Mouse (Mus musculus): ENCODE results near the gene Lrmp. TPM values are rescaled to one million over a fixed set of nuclear protein-coding genes. Genes with fewer than 3 reads are reported as not detected.

Gene Lrmp
- total RNA-seq, 2 experiments from 2014 or later = 1.3 to 4.2 TPM

DNA sequence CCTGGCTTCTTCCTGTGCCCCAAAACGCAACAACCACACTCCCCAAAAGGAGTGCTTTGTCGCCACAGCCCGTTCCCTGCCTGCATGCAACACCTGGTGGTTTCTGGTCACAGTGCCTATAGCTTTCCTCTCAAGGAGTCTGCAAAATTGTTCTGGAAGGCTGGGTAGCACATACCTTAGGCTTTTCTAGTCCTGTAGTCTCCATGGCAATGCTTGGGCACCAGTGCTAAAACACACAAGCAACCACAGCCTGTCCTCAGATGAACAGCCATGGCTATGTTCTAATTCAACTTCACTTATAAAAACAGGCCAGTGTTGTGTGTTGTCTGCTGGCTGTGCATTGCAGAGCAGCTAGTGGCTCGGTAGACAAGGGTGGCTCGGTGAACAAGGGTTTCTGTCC, 21.4 kb downstream of the Lrmp start:
- DNase-seq = no peak

DNA sequence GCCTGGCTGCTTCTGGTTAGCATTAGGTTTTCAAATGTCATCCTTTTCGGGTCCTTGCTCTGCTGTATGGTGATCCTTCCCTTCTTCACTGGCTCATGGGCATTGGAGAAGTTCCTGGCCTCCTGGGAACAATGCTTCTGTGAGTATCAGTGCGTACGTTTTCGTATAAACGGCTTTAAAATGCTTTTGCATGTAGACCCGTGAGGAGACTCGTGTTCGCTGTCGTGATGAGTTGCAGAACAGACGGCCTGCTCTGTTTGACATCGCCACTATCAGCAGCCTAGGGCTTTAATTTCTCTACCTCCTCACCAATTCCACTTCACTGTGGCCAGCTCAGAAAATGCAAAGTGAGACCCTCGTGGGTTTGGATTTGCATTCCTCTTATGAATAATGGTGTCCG, 23.8 kb downstream of the Lrmp start:
- no peak for DNase-seq

DNA sequence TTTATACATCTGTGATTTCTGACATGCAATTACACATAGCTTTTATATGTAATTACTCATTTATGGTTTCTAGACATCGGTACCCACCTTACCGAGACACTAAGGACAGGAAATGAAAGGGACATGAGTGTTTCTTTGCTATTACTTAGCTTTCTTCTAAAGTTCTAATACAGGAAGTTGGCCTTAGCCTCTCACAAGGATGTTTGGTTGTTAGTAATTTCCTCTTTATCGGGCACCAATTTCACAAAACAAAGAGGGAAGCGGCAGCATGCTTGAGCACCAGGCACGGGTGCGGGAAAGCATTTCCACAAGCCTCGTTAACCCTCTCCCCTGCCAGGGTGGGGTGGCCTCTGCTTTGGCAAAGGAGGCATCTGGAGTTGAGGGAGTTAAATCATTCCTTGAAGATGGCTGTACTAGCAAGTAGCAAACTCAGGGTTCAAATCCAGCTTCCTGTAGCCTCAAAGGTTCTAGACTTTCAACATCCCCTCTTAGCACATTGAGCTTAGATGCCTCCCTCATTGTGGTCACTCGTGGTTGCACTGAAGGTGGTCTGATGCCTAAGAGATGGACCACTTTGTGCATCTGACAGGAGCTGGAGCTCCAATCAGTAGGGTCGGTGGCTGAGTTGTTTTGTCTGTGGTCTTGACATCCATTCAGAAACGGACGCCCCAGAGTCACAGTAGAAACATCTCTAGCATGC, 24.5 kb downstream of the Lrmp start:
- no peak for DNase-seq

DNA sequence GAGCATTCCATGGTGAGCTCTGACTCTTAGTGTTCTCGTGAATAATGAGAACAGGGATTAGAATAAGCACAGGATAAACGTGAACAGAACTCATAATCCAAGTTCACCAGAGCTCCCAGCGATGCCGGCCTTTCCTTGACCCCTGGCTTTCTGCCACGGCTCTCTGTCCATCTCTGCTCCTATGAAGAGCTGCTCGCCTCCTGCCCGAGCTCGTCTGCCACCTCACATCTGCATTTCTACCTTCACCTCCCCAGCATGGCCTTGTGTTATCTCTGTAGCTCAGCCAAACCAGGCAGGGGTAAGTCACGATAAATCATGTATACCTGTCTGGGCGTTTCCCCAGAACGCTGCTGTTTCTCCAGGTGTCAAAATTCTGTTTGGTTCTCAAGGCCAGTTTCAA, 25.3 kb downstream of the Lrmp start:
- DNase-seq = no peak

DNA sequence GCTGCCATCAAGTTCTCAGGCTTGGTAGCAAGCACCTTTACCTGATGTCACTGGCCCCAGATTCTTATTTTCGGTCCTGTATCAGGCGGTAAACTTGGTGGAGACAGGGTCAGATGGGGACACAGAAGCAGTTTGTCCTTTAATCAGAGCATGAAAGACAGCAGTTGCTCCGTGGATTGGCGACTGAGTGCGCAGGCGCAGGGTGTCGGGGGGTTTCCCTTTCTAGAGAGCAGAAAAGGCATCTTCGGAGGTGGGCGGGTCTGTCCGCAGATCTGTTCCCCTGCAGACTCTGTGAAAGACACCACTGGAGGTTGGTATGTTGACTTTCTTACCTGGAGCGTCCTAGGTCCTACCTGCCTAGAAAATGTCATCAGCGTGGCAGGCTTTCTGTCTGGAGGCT, 26.4 kb downstream of the Lrmp start:
- no peak for DNase-seq

DNA sequence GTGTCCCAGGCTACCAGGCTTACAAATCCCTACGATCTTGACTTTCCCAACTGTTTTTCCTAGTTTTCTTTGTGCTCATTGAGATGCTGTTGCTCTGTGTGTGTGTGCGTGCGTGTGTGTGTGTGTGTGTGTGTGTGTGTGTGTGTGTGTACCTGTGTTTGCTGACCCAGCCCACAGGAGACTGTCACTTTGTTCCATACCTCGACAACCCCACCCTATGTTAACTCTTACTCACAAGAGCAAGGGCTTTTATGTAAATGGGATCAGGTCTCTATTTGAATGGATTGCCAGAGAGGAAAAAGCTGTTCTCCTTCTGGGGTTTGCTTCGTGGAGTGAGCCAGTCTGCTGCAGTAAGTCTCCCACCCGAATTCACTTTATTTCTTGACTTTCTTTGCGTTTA, 29.7 kb downstream of the Lrmp start:
- DNase-seq = no peak

DNA sequence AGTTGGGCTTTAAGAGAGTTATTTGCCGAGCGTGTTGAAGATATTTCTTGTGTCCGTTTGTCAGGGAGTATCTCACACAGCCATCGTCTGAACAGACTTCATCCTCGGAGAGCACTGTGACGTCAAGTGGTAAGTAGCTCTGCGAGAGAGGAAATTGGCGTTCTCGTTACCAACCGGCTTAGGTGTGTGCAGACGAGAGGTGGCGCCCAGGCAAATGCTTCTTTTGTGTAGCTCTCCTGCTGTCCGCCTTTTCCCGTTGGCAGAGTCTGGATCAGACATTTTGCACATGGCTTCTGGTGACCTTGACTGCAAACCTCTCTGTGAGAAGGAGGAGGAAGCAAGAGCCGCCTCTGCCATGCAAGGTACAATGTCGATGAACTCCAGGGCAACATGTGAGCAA, 32.3 kb downstream of the Lrmp start:
- no peak for DNase-seq

DNA sequence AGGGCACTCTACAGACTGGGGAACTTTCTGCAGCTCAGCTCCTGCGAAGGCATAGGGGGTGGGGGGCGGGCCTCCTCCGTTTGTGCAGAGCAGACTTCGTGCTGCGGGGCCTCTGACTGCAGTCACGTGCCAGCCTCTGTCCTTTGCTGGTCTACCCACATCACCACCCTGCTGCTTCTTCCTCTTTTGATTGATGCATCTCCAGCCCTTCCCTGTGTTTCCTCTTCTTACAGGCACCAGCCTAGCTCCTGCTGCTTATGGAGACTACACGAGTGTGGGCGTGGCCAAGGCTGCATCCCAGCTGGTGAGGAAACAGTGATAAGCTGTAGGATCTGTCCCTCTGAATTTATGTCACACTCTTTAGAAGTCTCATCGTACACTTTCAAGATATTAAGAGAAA, 33.6 kb downstream of the Lrmp start:
- peak in 1 of 2 experiments; percentile 42 for DNase-seq

DNA sequence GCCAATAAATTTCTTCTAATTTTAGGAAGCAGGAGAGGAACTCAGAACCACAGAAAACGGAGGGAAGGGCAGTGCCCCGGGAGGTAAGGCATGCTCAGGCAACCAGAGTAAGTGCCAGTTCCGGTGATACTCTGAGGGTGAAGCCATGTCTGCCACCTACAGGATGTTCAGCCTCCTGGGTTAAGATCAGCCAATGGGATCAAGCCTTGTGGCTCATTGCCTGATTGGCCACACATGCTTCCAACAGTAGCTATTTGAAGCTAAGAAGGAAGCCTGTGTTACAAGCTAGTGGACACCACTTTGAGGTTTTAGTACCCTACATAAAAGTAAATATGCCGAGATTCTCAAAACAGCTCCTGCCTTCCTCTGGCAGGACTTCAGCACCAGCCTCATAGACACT, 43.2 kb downstream of the Lrmp start:
- DNase-seq = no peak

DNA sequence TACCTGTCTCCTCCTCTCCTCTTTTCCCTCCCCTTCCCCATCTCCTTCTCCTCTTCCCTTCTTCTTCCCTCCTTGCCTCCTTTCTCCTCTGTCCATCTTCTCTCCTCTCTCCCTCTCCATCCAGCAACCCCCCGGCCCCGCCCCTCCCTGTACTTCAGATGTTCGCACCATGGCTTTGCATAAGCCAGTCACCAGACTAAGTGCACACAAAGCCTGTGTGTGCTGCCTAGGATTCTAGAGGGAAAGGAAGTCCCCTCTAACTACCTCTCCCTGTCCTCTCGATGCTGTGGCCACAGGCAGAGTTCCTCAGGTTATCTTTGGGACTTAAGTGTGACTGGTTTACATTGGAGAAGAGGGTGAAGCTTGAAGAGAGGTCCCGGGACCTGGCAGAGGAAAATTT, 45.1 kb downstream of the Lrmp start:
- no peak for DNase-seq

DNA sequence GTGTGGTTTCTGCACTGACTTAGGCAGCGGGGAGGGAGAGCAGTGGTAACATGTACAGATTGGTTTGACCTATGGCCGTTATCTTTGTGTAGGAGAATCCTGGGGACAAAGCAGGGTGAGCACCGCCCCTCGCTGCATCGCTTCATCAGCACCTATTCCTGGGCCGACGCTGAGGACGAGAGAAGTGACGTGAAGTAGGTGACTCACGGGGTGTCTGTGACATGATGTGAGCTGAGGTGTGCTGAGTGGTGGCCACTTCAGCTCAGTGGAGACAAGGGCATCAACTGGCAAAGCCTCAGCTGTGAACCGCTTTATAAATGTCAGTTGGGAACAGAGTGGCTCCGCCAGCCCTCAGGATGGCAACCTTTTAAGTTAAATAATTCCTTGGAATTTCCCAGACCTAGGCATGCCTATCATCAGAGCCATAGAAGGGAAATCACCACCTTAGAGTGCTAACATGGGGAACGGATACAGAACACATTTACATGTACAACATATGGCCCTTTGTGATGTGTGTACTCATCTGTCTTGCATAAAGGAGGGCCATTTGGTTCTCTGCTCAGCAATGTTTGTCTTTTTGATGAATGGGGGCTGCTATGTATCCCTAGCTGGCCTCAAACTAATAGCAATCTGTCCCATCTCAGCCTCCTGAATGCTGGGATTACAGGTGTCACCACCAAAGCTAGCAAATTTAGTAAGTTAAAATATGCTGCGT, 56.6 kb downstream of the Lrmp start:
- DNase-seq = no peak

DNA sequence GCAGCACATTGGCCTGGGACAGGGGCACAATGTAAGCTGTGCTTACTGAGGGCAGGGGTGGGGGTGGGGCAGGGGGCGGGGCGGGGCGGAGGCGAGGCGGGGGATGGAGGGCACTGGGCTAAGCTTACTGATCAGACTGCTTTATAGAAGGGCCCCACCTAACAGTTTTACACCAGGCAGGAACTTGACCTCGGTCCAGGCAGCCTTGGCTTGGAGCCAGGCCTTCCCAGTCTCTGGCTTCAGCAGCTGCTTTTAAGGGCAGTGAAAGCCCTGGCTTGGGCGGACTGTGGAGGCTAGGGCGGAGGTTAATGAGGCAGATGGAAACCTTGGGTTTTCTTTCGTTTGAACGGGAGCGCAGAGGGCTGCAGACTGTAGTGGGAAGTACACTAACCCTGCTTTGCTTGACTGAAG, 58.3 kb downstream of the Lrmp start:
- peak; percentile 90 to 92 for DNase-seq

DNA sequence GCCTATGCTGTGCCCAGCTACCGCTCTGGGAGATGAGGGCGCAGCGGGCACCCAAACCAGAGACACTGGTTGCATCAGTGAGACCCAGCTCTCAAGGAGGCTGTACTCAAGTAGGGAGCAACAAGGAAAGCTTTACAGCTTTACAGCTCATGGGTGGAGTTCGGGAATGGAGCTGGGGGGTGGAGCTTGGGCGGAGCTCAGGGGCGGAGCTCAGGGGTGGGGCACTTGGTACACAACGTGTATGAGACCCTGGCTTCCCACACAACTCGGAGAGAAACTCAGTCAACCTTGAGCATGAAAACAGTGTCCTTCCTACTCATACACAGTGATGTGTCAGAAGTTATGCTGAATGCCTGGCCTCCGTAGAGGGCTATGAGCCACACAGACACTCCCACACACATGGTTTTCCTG, 60.1 kb downstream of the Lrmp start:
- DNase-seq = no peak

DNA sequence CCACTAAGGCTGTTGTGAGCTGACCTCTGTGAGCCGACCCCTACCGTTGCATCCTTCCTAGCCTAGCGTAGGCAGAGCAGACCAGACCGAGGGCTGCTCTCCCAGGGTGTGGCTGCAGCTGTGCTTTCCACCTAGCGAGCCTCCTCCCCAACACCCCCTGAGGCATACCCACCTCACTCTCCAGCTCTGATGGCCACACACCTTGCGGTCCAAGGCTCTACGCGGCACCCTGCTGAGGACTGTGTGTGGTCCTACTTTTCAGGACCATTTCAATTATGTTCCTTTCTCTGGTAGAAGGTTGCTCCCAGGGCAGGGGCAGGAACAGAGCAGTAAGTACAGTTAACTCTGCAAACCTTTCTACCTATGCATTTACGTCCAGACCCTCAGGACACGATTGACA, 61.0 kb downstream of the Lrmp start:
- DNase-seq = no peak

DNA sequence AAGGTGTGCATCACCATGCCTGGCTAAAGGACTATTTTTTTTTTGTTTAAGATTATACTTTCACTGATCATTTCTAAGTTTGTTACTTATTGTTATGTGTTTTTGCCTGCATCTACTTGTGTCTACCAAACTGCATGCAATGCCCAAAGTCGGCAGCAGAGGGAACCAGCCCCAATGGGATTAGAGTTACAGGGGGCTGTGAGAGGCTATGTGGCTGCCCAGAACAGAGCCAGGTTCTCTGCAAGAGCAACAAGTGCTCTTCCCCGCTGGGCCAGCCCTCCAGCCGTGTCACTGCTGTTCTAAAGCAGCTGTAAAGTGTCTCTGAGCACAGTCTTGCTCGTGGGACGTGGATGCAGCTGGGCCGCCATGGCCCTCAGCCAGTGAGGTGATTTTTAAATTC, 64.2 kb downstream of the Lrmp start:
- DNase-seq = peak in 1 of 2 experiments; percentile 76

DNA sequence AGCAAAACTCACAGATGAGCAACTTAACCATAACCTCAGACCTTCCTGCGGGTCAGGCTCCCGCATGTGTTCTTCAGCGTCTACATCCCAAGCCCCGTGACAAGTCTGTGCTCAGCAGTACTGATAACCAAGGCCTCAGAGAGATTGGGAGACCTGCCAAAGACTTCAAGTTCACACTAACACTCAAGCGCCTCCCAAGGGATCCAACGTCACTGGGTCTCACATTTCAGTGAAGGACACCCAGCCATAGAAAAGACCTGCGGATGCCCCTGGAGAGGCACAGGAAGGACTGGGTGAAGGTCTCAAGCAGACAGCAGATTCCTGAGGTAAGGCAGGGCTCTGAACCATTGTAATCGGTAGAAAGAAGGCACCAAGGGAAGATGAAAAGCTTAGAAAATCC, 66.6 kb downstream of the Lrmp start:
- peak; percentile 81 to 85 for DNase-seq

DNA sequence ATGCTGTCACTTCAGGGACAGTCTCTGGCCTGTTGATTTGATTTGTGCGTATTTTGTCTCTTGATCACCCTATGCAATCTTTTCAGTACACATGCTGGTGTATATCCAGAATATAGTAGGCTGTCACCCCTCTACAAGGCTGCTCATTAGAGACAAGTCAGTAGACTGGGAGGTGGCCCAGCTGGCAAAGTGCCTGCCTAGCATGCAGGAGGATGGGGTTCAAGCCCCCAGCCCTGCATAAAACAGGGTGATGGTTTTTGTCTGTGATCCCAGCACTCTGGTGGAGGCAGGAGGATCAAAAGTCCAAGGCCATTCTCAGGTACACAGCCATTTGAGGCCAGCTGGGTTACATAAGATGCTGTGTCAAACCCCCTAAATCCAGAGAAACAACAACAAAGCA, 70.6 kb downstream of the Lrmp start:
- DNase-seq = no peak

DNA sequence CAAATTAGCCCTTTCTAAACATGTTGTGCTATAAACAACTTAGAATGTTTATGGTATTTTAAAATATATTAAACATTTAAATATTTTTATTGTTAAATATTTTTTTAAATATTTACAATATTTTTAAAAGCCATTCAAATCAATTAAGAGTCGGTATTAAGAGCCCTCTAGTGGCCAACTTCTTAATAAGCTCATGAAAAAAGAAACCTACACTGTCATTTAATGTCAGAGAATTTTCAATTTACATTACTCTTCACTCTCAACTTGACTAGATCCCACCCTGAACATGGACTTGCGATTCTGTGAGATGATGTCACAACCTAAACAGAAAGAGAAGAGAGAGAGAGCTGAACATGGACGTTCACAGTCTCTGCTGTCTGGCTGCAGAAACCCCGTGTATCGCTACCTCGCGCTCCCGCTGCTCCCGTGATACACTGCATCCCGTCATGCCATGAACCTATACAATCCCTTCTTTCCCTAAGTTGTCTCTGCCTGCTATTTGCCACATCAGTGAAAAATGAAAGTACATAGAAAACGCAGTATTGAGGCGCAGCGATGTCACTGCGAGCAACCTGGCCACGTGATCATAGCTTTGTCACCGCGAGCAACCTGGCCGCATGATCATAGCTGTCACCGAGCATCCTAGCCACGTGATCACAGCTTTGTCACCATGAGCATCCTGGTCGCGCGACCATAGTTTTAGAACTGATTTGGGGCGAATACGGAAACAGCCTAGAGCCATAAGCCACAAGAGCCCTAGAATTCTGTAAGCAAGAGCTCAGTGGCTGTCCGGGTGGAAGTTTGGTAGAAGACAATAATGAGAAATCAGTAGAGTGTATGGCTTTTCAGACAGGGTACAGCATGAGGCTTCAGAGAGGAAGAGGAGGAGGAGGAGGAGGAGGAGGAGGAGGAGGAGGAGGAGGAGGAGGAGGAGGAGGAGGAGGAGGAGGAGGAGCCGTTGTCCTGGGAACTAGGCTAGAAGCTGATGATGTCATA, 71.9 kb downstream of the Lrmp start:
- peak in 1 of 2 experiments; percentile 55 for DNase-seq

DNA sequence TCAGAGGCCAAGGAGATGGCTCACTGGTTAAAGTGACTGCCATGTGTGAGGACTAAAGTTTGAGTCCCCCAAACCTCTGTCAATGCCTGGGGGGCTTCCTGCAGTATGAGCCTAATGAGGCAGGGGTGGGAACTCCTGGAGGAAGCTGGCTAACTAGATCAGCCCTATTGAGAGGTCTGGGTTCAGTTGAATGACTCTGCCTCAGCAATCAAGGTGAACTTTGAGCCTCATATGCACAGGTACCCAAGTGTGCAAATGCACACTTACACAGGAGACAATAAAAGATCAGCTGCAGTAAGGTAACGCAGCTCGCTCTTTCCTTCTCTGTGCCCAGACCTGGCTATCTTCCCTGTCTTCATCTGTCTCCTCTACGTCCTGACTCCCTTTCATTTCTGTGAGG, 77.6 kb downstream of the Lrmp start:
- DNase-seq = no peak

DNA sequence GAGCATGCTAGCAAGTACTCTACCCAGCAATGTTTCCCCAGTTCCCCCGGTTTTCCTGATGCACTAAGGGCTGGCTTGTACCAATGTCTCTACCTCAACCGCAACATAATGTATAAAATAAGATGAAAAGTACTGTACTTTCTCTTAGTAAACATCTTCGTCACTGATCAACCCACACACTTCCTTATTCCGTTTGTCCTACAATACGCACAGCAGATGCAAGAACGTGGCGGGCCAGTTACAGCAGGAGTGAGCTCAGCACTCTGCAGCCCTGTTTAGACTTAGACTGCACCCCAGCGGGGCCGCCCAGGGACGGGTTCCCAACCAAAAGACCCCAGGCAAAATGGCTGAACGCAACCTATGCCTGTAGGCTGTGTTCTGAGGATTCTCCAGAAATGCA, 78.0 kb downstream of the Lrmp start:
- DNase-seq = no peak

DNA sequence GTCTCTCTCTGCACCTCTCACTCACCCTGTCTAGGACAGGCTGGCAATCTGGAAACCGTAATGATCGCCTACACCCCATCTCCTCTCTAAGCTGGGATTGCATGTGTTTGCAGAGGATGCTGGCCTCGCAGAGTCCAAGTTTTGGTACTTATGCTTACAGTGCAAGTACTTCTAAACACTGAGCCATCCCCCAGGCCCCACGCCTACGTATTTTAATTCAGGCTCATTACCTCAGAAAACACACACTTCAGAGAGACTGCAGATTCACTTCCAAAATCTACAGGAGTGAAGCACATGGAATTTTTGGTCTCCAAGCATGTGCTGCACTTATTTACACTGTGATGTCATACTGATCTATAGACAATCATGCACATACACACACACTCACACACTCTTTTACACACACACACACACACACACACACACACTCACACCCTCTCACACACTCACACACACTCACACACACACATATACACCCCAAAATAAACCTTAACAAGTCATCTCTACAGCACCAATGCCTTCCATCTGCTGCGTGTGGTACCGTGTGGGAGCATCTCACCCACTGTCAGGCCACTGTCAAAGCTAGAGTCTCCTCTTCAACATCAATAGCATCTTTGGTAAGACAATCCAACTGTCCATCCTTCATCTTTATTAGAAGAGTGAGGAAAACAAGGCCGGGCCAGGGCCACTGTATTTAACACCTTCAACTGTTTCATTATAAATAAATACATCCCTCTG, 82.7 kb downstream of the Lrmp start:
- no peak for DNase-seq
